Comparison of ENCODE assay signal across 8 mouse cellular contexts in genomic region chr15:77928091-77928490, GRCm38 (mm10). TPM values are rescaled to one million over a fixed set of nuclear protein-coding genes. Genes with fewer than 3 reads are reported as not detected.
DNase-seq lines count a peak whose midpoint lies in the region; ATAC-seq and TF ChIP-seq lines count a peak whose summit lies in the region.

No protein-coding gene starts in this region.

- H3K9me3 ChIP-seq in neural tube, embryonic 11.5 days (ENCODE audit: control insufficient read depth, low read length) = no peaks in the 10 kb centered on the region
- H3K9me3 ChIP-seq in limb, embryonic 15.5 days = no peaks in the 10 kb centered on the region
- no peaks in the 10 kb centered on the region for H3K9me3 ChIP-seq in stomach, postnatal 0 days (ENCODE audit: control insufficient read depth, low read length)

- no peak for TF ChIP-seq CTCF in cerebellum, adult 2 months (IDR thresholded peaks at IDR 0.05; ENCODE audit: borderline replicate concordance, insufficient read depth, low read depth, low read length)
- TF ChIP-seq CTCF in stomach, postnatal 0 days (IDR thresholded peaks at IDR 0.05; ENCODE audit: low read depth) = no peak

- H3K4me1 ChIP-seq in cerebellum, adult 2 months (ENCODE audit: control insufficient read depth, insufficient read depth, low read length) = peaks cover 1% of the 10 kb centered on the region; the same call in 1 of the 2 replicates
- peaks cover 16% of the 10 kb centered on the region for H3K4me1 ChIP-seq in neural tube, embryonic 11.5 days (ENCODE audit: control insufficient read depth, insufficient read depth, low read length)
- H3K4me1 ChIP-seq in limb, embryonic 15.5 days = peaks cover 20% of the 10 kb centered on the region
- peaks cover 4% of the 10 kb centered on the region; the same call in 1 of the 2 replicates for H3K4me1 ChIP-seq in stomach, postnatal 0 days (replicated peaks; ENCODE audit: control insufficient read depth, insufficient read depth)

- no peak for ATAC-seq in neural tube, embryonic 11.5 days (ENCODE audit: insufficient read depth, low FRiP score, low TSS enrichment)
- no peak for ATAC-seq in limb, embryonic 15.5 days (ENCODE audit: insufficient number of reproducible peaks, low FRiP score, low TSS enrichment, low read depth)
- no peak for ATAC-seq in stomach, postnatal 0 days (ENCODE audit: low FRiP score, low TSS enrichment)

- H3K36me3 ChIP-seq in neural tube, embryonic 11.5 days (ENCODE audit: control insufficient read depth, insufficient read depth, low read length) = peaks cover 10% of the 10 kb centered on the region
- peaks cover 32% of the 10 kb centered on the region for H3K36me3 ChIP-seq in limb, embryonic 15.5 days
- peaks cover 6% of the 10 kb centered on the region; the same call in 1 of the 2 replicates for H3K36me3 ChIP-seq in stomach, postnatal 0 days (ENCODE audit: control insufficient read depth, insufficient read depth, low read length)

- peak overlapping the region; percentile 85 for H3K4me3 ChIP-seq in cerebellum, adult 2 months (replicated peaks; ENCODE audit: insufficient read depth, low read depth, low read length)
- peak overlapping the region; percentile 79 for H3K4me3 ChIP-seq in neural tube, embryonic 11.5 days (ENCODE audit: low read depth, low read length)
- H3K4me3 ChIP-seq in limb, embryonic 15.5 days = peak overlapping the region; percentile 93
- peak overlapping the region; percentile 70 for H3K4me3 ChIP-seq in stomach, postnatal 0 days (ENCODE audit: low read depth, low read length)

- no peaks in the 10 kb centered on the region for H3K27me3 ChIP-seq in cerebellum, adult 2 months (ENCODE audit: control insufficient read depth, insufficient read depth, low read length)
- no peaks in the 10 kb centered on the region for H3K27me3 ChIP-seq in neural tube, embryonic 11.5 days (ENCODE audit: control insufficient read depth, insufficient read depth, low read length)
- no peaks in the 10 kb centered on the region for H3K27me3 ChIP-seq in limb, embryonic 15.5 days
- no peaks in the 10 kb centered on the region for H3K27me3 ChIP-seq in stomach, postnatal 0 days (ENCODE audit: control insufficient read depth, insufficient read depth, low read length)

- TF ChIP-seq POLR2A in cerebellum, adult 2 months (IDR thresholded peaks at IDR 0.05; ENCODE audit: borderline replicate concordance, insufficient read depth, low read length) = no peak

- DNase-seq in cerebellum, adult 2 months = no peak
- no peak for DNase-seq in cerebellum, postnatal 36 days
- no peak for DNase-seq in neural tube, embryonic 11.5 days (ENCODE audit: low spot score)
- DNase-seq in neural tube, embryonic 10.5 days (ENCODE audit: extremely low spot score, low spot score) = no peak
- no peak for DNase-seq in stomach, postnatal 0 days (ENCODE audit: low spot score)
- no peak for DNase-seq in layer of hippocampus, adult 9-10 months (ENCODE audit: low spot score)
- DNase-seq in layer of hippocampus, adult 18-20 months (ENCODE audit: low spot score in 2 of 2) = no peak

- H3K4me2 ChIP-seq in neural tube, embryonic 11.5 days (ENCODE audit: low read depth) = peak overlapping the region; percentile 70
- peak overlapping the region; percentile 54 for H3K4me2 ChIP-seq in limb, embryonic 15.5 days
- H3K4me2 ChIP-seq in stomach, postnatal 0 days (replicated peaks; ENCODE audit: low read depth) = peak overlapping the region; percentile 72

- TF ChIP-seq EP300 in stomach, postnatal 0 days (optimal IDR thresholded peaks at IDR 0.05) = no peak

- no peak overlapping the region for H3K27ac ChIP-seq in cerebellum, adult 2 months (ENCODE audit: insufficient read depth, low read length)
- no peak overlapping the region for H3K27ac ChIP-seq in neural tube, embryonic 11.5 days (ENCODE audit: low read depth, low read length)
- 0 out of 2 replicates have a peak overlapping the region, but pooled peaks have one; percentile 95 for H3K27ac ChIP-seq in limb, embryonic 15.5 days
- H3K27ac ChIP-seq in stomach, postnatal 0 days (replicated peaks) = peak overlapping the region; percentile 96

- peak overlapping the region; percentile 75 for H3K9ac ChIP-seq in neural tube, embryonic 11.5 days (ENCODE audit: low read length)
- H3K9ac ChIP-seq in limb, embryonic 15.5 days = peak overlapping the region; percentile 78
- peak overlapping the region; percentile 65 for H3K9ac ChIP-seq in stomach, postnatal 0 days (ENCODE audit: low read length)

- WGBS in cerebellum, adult 2 months = 18% methylated on average over 4 of the region's 4 CpGs
- WGBS in neural tube, embryonic 11.5 days = 29% methylated on average over 4 of the region's 4 CpGs
- WGBS in limb, embryonic 15.5 days = 21% methylated on average over 4 of the region's 4 CpGs
- WGBS in stomach, postnatal 0 days = 13% methylated on average over 4 of the region's 4 CpGs

RNA-seq across cellular contexts. Expression of gene Txn2, which starts 0.7 kb away (rescaled TPM):
- 221 and 225 TPM in 2 replicates for polyA plus RNA-seq in cerebellum, adult 2 months (2012; rRNA removed)
- 262 and 277 TPM in 2 replicates for polyA plus RNA-seq in neural tube, embryonic 11.5 days (2014; fragmentation: Nextera tagmentation; extraction: Ambion mirVana)
- polyA plus RNA-seq in limb, embryonic 15.5 days (2015; fragmentation: Nextera tagmentation; extraction: Ambion mirVana) = 231 and 263 TPM in 2 replicates
- polyA plus RNA-seq in stomach, postnatal 0 days (2015; fragmentation: Nextera tagmentation; extraction: Ambion mirVana) = 172 and 176 TPM in 2 replicates
- 100 to 1,000 TPM; 134 to 140 TPM for total RNA-seq in layer of hippocampus, adult 18-20 months (2021)

RNA-seq across cellular contexts. Expression of gene Foxred2, which starts 28.4 kb away (rescaled TPM):
- polyA plus RNA-seq in cerebellum, adult 2 months (2012; rRNA removed) = 30.0 and 33.4 TPM in 2 replicates
- polyA plus RNA-seq in neural tube, embryonic 11.5 days (2014; fragmentation: Nextera tagmentation; extraction: Ambion mirVana) = 4.1 and 5.7 TPM in 2 replicates
- polyA plus RNA-seq in limb, embryonic 15.5 days (2015; fragmentation: Nextera tagmentation; extraction: Ambion mirVana) = 3.7 and 4.2 TPM in 2 replicates
- polyA plus RNA-seq in stomach, postnatal 0 days (2015; fragmentation: Nextera tagmentation; extraction: Ambion mirVana) = 0.62 and 0.87 TPM in 2 replicates
- total RNA-seq in layer of hippocampus, adult 18-20 months (2021) = 1 to 10 TPM; 9.6 to 9.8 TPM

RNA-seq across cellular contexts. Expression of gene Eif3d, which starts 42.5 kb away (rescaled TPM):
- polyA plus RNA-seq in cerebellum, adult 2 months (2012; rRNA removed) = 119 and 126 TPM in 2 replicates
- 233 and 243 TPM in 2 replicates for polyA plus RNA-seq in neural tube, embryonic 11.5 days (2014; fragmentation: Nextera tagmentation; extraction: Ambion mirVana)
- 181 and 188 TPM in 2 replicates for polyA plus RNA-seq in limb, embryonic 15.5 days (2015; fragmentation: Nextera tagmentation; extraction: Ambion mirVana)
- polyA plus RNA-seq in stomach, postnatal 0 days (2015; fragmentation: Nextera tagmentation; extraction: Ambion mirVana) = 106 and 110 TPM in 2 replicates
- 100 to 1,000 TPM in 1 of 2 experiments, 10 to 100 TPM in 1; 94.5 to 103 TPM for total RNA-seq in layer of hippocampus, adult 18-20 months (2021)

Comparison
In these comparisons a context has a peak if more than half of its experiments do, and no peak if none do; other contexts are left out.
1. H3K27ac ChIP-seq: peak in limb, embryonic 15.5 days (single experiment) and stomach, postnatal 0 days (single experiment); none in cerebellum, adult 2 months (single experiment) and neural tube, embryonic 11.5 days (single experiment).
2. Peak in every context shown above with its lines, with median percentiles within 50 percentile points of each other: H3K4me3 ChIP-seq, H3K4me2 ChIP-seq and H3K9ac ChIP-seq.